Mouse (Mus musculus): ENCODE measurements around the gene P2ry4. TPM values are rescaled to one million over a fixed set of nuclear protein-coding genes. Genes with fewer than 3 reads are reported as not detected.

The P2ry4 gene
- not detected for polyA plus RNA-seq (2012; fragmentation: generic; extraction: Trizol)
- long read RNA-seq, experiment 1 = 0 reads
- long read RNA-seq, experiment 2 = 0 reads

DNA sequence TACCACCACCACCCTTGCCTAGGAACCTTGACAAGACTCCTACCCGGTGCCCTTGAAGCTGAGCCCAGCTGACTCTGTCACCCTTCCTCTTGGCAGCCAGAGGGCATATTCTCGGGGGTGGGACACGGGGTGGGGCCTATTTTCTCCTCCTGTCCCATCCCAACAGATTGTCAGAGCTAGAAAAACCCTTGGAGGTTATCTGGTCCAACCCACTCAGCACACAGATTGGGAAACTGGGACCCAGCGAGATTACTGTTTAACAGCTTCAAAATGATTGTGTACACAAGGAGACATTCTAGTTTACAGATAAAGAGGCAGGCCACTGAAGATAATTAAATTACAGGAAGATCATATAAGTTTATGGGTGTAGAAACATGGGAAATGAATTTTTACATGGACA is at the start of gene P2ry4:
Gene P2ry4 (minus strand): TSS at position 79 of the 400 bp plus-strand sequence.
- Histone ChIP-seq H3K36me3 (ENCODE audit: control insufficient read depth, insufficient read depth) (no peaks in the 10 kb centered on the region), H3ac (ENCODE audit: control insufficient read depth, insufficient read length, low read depth) (no peak within 1 kb of the TSS)

DNA sequence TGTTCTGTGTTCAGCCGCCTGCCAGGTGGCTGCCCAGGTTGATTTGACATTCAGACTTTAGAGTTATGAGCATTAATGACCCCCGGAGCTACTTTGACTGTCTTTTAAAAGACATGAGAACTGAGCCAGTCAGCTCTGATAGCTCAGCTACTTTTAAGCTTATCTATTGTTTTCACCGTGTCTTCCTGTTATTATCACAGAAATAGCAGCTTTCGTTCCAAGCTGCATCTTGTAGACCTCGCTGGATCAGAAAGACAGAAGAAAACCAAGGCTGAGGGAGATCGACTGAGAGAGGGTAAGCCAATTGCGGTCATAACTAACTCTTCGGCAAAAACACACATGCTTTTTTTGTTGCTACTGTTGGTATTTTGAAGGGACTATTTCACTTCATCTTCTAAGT is 43.8 kb upstream of the P2ry4 start:
- Histone ChIP-seq H3K27me3 (ENCODE audit: control insufficient read depth, insufficient read depth, insufficient read length) (no peaks in the 10 kb centered on the region), H3K79me3 (ENCODE audit: low read depth) (no peaks in the 10 kb centered on the region), H3ac (ENCODE audit: control insufficient read depth, insufficient read length, low read depth) (no peak overlapping the region), H3K4me3 (ENCODE audit: insufficient read depth, poor library complexity, severe bottlenecking) (no peak overlapping the region), H3K36me3 (ENCODE audit: control insufficient read depth, insufficient read depth) (peaks cover 36% of the 10 kb centered on the region), H3K79me2 (ENCODE audit: control insufficient read depth, insufficient read depth) (no peaks in the 10 kb centered on the region)
- TF ChIP-seq CEBPB (IDR thresholded peaks at IDR 0.05; ENCODE audit: low read depth) = no peak
- TF ChIP-seq MYOD1 (IDR thresholded peaks at IDR 0.05; ENCODE audit: control insufficient read depth, insufficient read length, low read depth) = no peak
- no peak for TF ChIP-seq MYOG (IDR thresholded peaks at IDR 0.05; ENCODE audit: control insufficient read depth, extremely low read depth, insufficient read length)
- TF ChIP-seq USF1 (IDR thresholded peaks at IDR 0.05; ENCODE audit: low read depth) = no peak
- no peak for TF ChIP-seq CTCF (IDR thresholded peaks at IDR 0.05; ENCODE audit: control insufficient read depth, insufficient read depth, insufficient read length)
- no peak for TF ChIP-seq MAX (IDR thresholded peaks at IDR 0.05)
- TF ChIP-seq FOSL1 (IDR thresholded peaks at IDR 0.05; ENCODE audit: insufficient read depth, low read length, poor library complexity, severe bottlenecking) = no peak

More for the DNA sequence above, at the start of gene P2ry4:
- peaks cover 5% of the 10 kb centered on the region for H3K27me3 ChIP-seq (ENCODE audit: control insufficient read depth, insufficient read depth, insufficient read length)
- H3K79me3 ChIP-seq (ENCODE audit: low read depth) = no peaks in the 10 kb centered on the region
- TF ChIP-seq CEBPB (IDR thresholded peaks at IDR 0.05; ENCODE audit: low read depth) = no peak
- no peak for TF ChIP-seq FOSL1 (IDR thresholded peaks at IDR 0.05; ENCODE audit: insufficient read depth, low read length, poor library complexity, severe bottlenecking)
- no peak for TF ChIP-seq CTCF (IDR thresholded peaks at IDR 0.05; ENCODE audit: control insufficient read depth, insufficient read depth, insufficient read length)
- TF ChIP-seq USF1 (IDR thresholded peaks at IDR 0.05; ENCODE audit: low read depth) = no peak
- TF ChIP-seq MYOG (IDR thresholded peaks at IDR 0.05; ENCODE audit: control insufficient read depth, extremely low read depth, insufficient read length) = no peak
- TF ChIP-seq MAX (IDR thresholded peaks at IDR 0.05) = no peak
- TF ChIP-seq MYOD1 (IDR thresholded peaks at IDR 0.05; ENCODE audit: control insufficient read depth, insufficient read length, low read depth) = no peak
- no peaks in the 10 kb centered on the region for H3K79me2 ChIP-seq (ENCODE audit: control insufficient read depth, insufficient read depth)
- H3K4me3 ChIP-seq (ENCODE audit: insufficient read depth, poor library complexity, severe bottlenecking) = no peak within 1 kb of the TSS

- Histone ChIP-seq H3K27me3 (ENCODE audit: control insufficient read depth, insufficient read depth, insufficient read length) (no peaks in the 10 kb centered on the region), H3ac (ENCODE audit: control insufficient read depth, insufficient read length, low read depth) (no peak overlapping the region), H3K4me3 (ENCODE audit: insufficient read depth, poor library complexity, severe bottlenecking) (no peak overlapping the region), H3K36me3 (ENCODE audit: control insufficient read depth, insufficient read depth) (peaks cover 13% of the 10 kb centered on the region), H3K79me2 (ENCODE audit: control insufficient read depth, insufficient read depth) (peaks cover 54% of the 10 kb centered on the region), H3K79me3 (ENCODE audit: low read depth) (peaks cover 50% of the 10 kb centered on the region)
- no peak for TF ChIP-seq MAX (IDR thresholded peaks at IDR 0.05)
- TF ChIP-seq USF1 (IDR thresholded peaks at IDR 0.05; ENCODE audit: low read depth) = no peak
- TF ChIP-seq CTCF (IDR thresholded peaks at IDR 0.05; ENCODE audit: control insufficient read depth, insufficient read depth, insufficient read length) = no peak
- TF ChIP-seq CEBPB (IDR thresholded peaks at IDR 0.05; ENCODE audit: low read depth) = no peak
- TF ChIP-seq MYOD1 (IDR thresholded peaks at IDR 0.05; ENCODE audit: control insufficient read depth, insufficient read length, low read depth) = no peak
- no peak for TF ChIP-seq FOSL1 (IDR thresholded peaks at IDR 0.05; ENCODE audit: insufficient read depth, low read length, poor library complexity, severe bottlenecking)
- TF ChIP-seq MYOG (IDR thresholded peaks at IDR 0.05; ENCODE audit: control insufficient read depth, extremely low read depth, insufficient read length) = no peak
Measured at GRCm38 (mm10) chrX:100629076-100629475, 34.4 kb upstream of the P2ry4 start.

- TF ChIP-seq CTCF (IDR thresholded peaks at IDR 0.05; ENCODE audit: control insufficient read depth, insufficient read depth, insufficient read length) (no peak), MAX (IDR thresholded peaks at IDR 0.05) (peak; percentile 43)
Measured at GRCm38 (mm10) chrX:100625802-100626793, 31.4 kb upstream of the P2ry4 start, which contains the start of gene Pdzd11. Gene Pdzd11 (minus strand): TSS chrX:100626568.

DNA sequence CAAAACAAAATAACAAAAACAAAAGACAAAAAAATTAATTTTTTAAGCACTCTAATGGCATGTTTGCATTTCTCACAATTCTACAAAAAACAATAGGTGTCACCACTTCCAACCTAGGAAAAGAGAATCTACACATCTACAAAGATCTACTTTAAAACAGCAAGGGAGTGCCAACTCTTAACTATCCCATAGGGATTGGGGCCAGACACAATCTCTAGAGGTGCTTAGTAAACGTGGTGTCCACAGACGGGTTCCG is 30.8 kb upstream of the P2ry4 start, which contains the start of gene Kif4:
Gene Kif4 (plus strand): TSS at position 192 of the 256 bp plus-strand sequence.
- no peak for TF ChIP-seq USF1 (IDR thresholded peaks at IDR 0.05; ENCODE audit: low read depth)
- no peak for TF ChIP-seq FOSL1 (IDR thresholded peaks at IDR 0.05; ENCODE audit: insufficient read depth, low read length, poor library complexity, severe bottlenecking)
- no peak for TF ChIP-seq CEBPB (IDR thresholded peaks at IDR 0.05; ENCODE audit: low read depth)
- no peak for TF ChIP-seq CTCF (IDR thresholded peaks at IDR 0.05; ENCODE audit: control insufficient read depth, insufficient read depth, insufficient read length)
- TF ChIP-seq MAX (IDR thresholded peaks at IDR 0.05) = no peak
- no peak for TF ChIP-seq MYOG (IDR thresholded peaks at IDR 0.05; ENCODE audit: control insufficient read depth, extremely low read depth, insufficient read length)
- TF ChIP-seq MYOD1 (IDR thresholded peaks at IDR 0.05; ENCODE audit: control insufficient read depth, insufficient read length, low read depth) = no peak
- Histone ChIP-seq H3K27me3 (ENCODE audit: control insufficient read depth, insufficient read depth, insufficient read length) (no peaks in the 10 kb centered on the region), H3K79me3 (ENCODE audit: low read depth) (peaks cover 41% of the 10 kb centered on the region), H3K36me3 (ENCODE audit: control insufficient read depth, insufficient read depth) (peaks cover 17% of the 10 kb centered on the region), H3K79me2 (ENCODE audit: control insufficient read depth, insufficient read depth) (peaks cover 53% of the 10 kb centered on the region), H3ac (ENCODE audit: control insufficient read depth, insufficient read length, low read depth) (peak within 1 kb of the TSS; percentile 83), H3K4me3 (ENCODE audit: insufficient read depth, poor library complexity, severe bottlenecking) (peak within 1 kb of the TSS; percentile 60)

More at GRCm38 (mm10) chrX:100625802-100626793, 31.4 kb upstream of the P2ry4 start, which contains the start of gene Pdzd11:
- H3K79me3 ChIP-seq (ENCODE audit: low read depth) = peaks cover 41% of the 10 kb centered on the region
- H3ac ChIP-seq (ENCODE audit: control insufficient read depth, insufficient read length, low read depth) = peak within 1 kb of the TSS; percentile 83
- peak within 1 kb of the TSS; percentile 60 for H3K4me3 ChIP-seq (ENCODE audit: insufficient read depth, poor library complexity, severe bottlenecking)
- H3K79me2 ChIP-seq (ENCODE audit: control insufficient read depth, insufficient read depth) = peaks cover 54% of the 10 kb centered on the region
- peaks cover 17% of the 10 kb centered on the region for H3K36me3 ChIP-seq (ENCODE audit: control insufficient read depth, insufficient read depth)
- no peaks in the 10 kb centered on the region for H3K27me3 ChIP-seq (ENCODE audit: control insufficient read depth, insufficient read depth, insufficient read length)

Data from C2C12 (cell line).